8 mouse cellular contexts compared by ENCODE assay signal in the genomic region with DNA sequence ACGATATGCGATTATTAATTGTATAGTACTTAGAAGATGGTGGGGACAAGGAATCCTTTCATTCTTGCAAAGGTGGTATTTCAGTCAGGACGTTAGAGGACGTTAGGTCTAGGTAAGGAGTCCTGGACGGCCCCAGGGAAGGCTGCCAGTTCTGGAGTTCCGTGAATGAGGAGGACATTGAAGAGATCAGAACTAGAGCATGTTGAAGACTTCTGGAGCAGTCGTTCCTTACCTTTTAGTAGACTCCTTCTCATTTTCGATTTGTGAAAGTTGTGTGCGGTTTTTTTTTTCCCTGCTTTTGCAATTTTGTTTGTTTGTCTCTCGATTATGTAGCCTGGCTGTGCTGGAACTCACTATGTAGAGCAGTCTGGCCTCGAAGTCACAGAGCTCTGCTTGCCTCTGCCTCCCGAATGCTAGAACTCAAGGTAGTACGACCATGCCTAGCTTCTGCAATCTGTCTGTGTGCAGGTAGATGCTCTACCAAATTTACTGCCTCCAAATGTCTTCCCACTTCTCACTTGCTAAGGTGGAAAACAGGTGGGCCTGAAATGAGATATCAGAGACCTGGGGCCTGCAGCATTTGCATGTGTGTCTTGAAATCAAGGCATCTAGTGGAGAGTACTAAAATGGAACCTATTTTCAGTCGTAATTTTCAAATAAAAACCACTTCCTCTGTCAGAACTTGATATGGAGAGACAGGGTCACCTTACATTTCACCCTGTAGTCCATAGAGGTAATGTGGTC. TPM values are rescaled to one million over a fixed set of nuclear protein-coding genes. Genes with fewer than 3 reads are reported as not detected.
DNase-seq lines count a peak whose midpoint lies in the region; ATAC-seq and TF ChIP-seq lines count a peak whose summit lies in the region.

No protein-coding gene starts in this region.

- H3K4me2 ChIP-seq in lung, embryonic 14.5 days: peak overlapping the region; percentile 77
- H3K4me2 ChIP-seq in hindbrain, embryonic 16.5 days (ENCODE audit: low read length): peak overlapping the region; percentile 70
- peak overlapping the region; percentile 68 for H3K4me2 ChIP-seq in midbrain, embryonic 13.5 days (replicated peaks)

- peak; percentile 50 for DNase-seq in lung, embryonic 14.5 days
- DNase-seq in lung, postnatal 14 days: no peak
- peak; percentile 24 for DNase-seq in c-Kit-negative CD71-positive TER-119-positive erythroid progenitor cells, embryonic 14.5 days (ENCODE audit: low read depth, low spot score)
- no peak for DNase-seq in MN1 (ENCODE audit: low spot score)
- DNase-seq in left cerebral cortex, postnatal 25 days (ENCODE audit: low spot score in 2 of 2): no peak
- DNase-seq in testis, postnatal 10 days (ENCODE audit: low spot score): no peak

- H3K27ac ChIP-seq in lung, embryonic 14.5 days (ENCODE audit: low read depth): no peak overlapping the region
- no peak overlapping the region for H3K27ac ChIP-seq in hindbrain, embryonic 16.5 days (ENCODE audit: low read depth, low read length)
- no peak overlapping the region for H3K27ac ChIP-seq in midbrain, embryonic 13.5 days

- H3K4me1 ChIP-seq in lung, embryonic 14.5 days (ENCODE audit: insufficient read depth): peaks cover 18% of the 10 kb centered on the region; the same call in 1 of the 2 replicates
- peaks cover 22% of the 10 kb centered on the region for H3K4me1 ChIP-seq in hindbrain, embryonic 16.5 days (ENCODE audit: control insufficient read depth, insufficient read depth, low read depth, low read length)
- peaks cover 43% of the 10 kb centered on the region for H3K4me1 ChIP-seq in midbrain, embryonic 13.5 days (replicated peaks)

- 29% methylated on average over 14 of the region's 14 CpGs for WGBS in lung, embryonic 14.5 days
- 35% methylated on average over 14 of the region's 14 CpGs for WGBS in hindbrain, embryonic 16.5 days
- 40% methylated on average over 14 of the region's 14 CpGs for WGBS in midbrain, embryonic 13.5 days

- peak overlapping the region; percentile 93 for H3K4me3 ChIP-seq in lung, embryonic 14.5 days (ENCODE audit: low read depth, low read length)
- peak overlapping the region; percentile 97 for H3K4me3 ChIP-seq in hindbrain, embryonic 16.5 days (ENCODE audit: low read length)
- peak overlapping the region; percentile 95 for H3K4me3 ChIP-seq in midbrain, embryonic 13.5 days (replicated peaks)

- ATAC-seq in lung, embryonic 14.5 days (ENCODE audit: insufficient read depth): no peak
- no peak for ATAC-seq in hindbrain, embryonic 16.5 days
- ATAC-seq in midbrain, embryonic 13.5 days: no peak

- peak overlapping the region; percentile 94 for H3K9ac ChIP-seq in lung, embryonic 14.5 days
- peak overlapping the region; percentile 98 for H3K9ac ChIP-seq in hindbrain, embryonic 16.5 days (ENCODE audit: low read depth, low read length)
- peak overlapping the region; percentile 95 for H3K9ac ChIP-seq in midbrain, embryonic 13.5 days (replicated peaks)

- no peaks in the 10 kb centered on the region for H3K27me3 ChIP-seq in lung, embryonic 14.5 days (ENCODE audit: insufficient read depth, low read length)
- 0 out of 2 replicates have a peak, but pooled peaks cover 2% of the 10 kb centered on the region for H3K27me3 ChIP-seq in hindbrain, embryonic 16.5 days (replicated peaks; ENCODE audit: control insufficient read depth, insufficient read depth, low read length)
- H3K27me3 ChIP-seq in midbrain, embryonic 13.5 days: no peaks in the 10 kb centered on the region

- no peak for TF ChIP-seq CTCF in lung, embryonic 14.5 days (IDR thresholded peaks at IDR 0.05; ENCODE audit: low read depth)

- H3K36me3 ChIP-seq in lung, embryonic 14.5 days (ENCODE audit: insufficient read depth): no peaks in the 10 kb centered on the region
- no peaks in the 10 kb centered on the region for H3K36me3 ChIP-seq in hindbrain, embryonic 16.5 days (ENCODE audit: control insufficient read depth, insufficient read depth, low read length)
- no peaks in the 10 kb centered on the region for H3K36me3 ChIP-seq in midbrain, embryonic 13.5 days

- H3K9me3 ChIP-seq in lung, embryonic 14.5 days (ENCODE audit: low read depth, low read length): no peaks in the 10 kb centered on the region
- no peaks in the 10 kb centered on the region for H3K9me3 ChIP-seq in hindbrain, embryonic 16.5 days (ENCODE audit: control insufficient read depth, low read length)
- no peaks in the 10 kb centered on the region for H3K9me3 ChIP-seq in midbrain, embryonic 13.5 days

- intact Hi-C loops in left cerebral cortex, postnatal 25 days (cut with DNase I): loop anchor here (2.0 to 10.0 kb wide), 4 partner anchors 39 to 531 kb away; a partner anchor contains a TSS

RNA-seq across cellular contexts. Expression of a gene that starts 1.2 kb away (rescaled TPM):
- polyA plus RNA-seq in lung, embryonic 14.5 days (2014; fragmentation: Nextera tagmentation; extraction: Ambion mirVana): 23.4 and 23.5 TPM in 2 replicates
- polyA plus RNA-seq in hindbrain, embryonic 16.5 days (2015; fragmentation: Nextera tagmentation; extraction: Ambion mirVana): 7.1 and 9.1 TPM in 2 replicates
- 9.3 and 9.7 TPM in 2 replicates for polyA plus RNA-seq in midbrain, embryonic 13.5 days (2015; fragmentation: Nextera tagmentation; extraction: Ambion mirVana)
- 10 to 100 TPM; 40.7 to 41.0 TPM for total RNA-seq in left cerebral cortex, postnatal 25 days (2021)

Comparison
In these comparisons a context has a peak if more than half of its experiments do, and no peak if none do; other contexts are left out.
1. DNase-seq: peak in lung, embryonic 14.5 days (single experiment) and c-Kit-negative CD71-positive TER-119-positive erythroid progenitor cells, embryonic 14.5 days (single experiment); none in lung, postnatal 14 days (single experiment), MN1 (single experiment), left cerebral cortex, postnatal 25 days (0 of 2) and testis, postnatal 10 days (single experiment).
2. Peak in every context shown above with its lines, with median percentiles within 50 percentile points of each other: H3K4me2 ChIP-seq, H3K4me3 ChIP-seq and H3K9ac ChIP-seq.